Mouse (Mus musculus) gastrocnemius, postnatal 14 days (tissue): Measurements from ENCODE around the gene Amdhd2. TPM values are rescaled to one million over a fixed set of nuclear protein-coding genes. Genes with fewer than 3 reads are reported as not detected.
A peak's percentile ranks its signal among the peaks of the same experiment; 100 is the strongest.

Experiments used
- DNase-seq: peaks from one replicate; pipeline ENCODE4 v3.0.0; 2021; ENCODE audit warnings: mixed read lengths
- intact Hi-C: fragments of 180-260 bp; cut with DNase I; formaldehyde crosslinking; loops from one replicate; pipeline ENCODE4 v1.15.1; 2025; ENCODE audit warnings: low total_unique reads
- long read RNA-seq, 2 experiments: library from polyadenylated mRNA; stranded (forward); transcript quantifications; one replicate each; pipeline ENCODE4 v2.0.0; 2021
- total RNA-seq, 2 experiments: library from RNA; stranded (reverse); gene quantifications; 2 replicates each; pipeline ENCODE4 v1.2.3; 2021

Amdhd2 gene
- 10 to 100 TPM in 1 of 2 experiments, 1 to 10 TPM in 1; 9.5 to 13.5 TPM for total RNA-seq
- long read RNA-seq, experiment 1, transcript Amdhd2-201 (11 exons, 1,496 nt), result major isoform, 14 of 15 reads
- long read RNA-seq, experiment 1, partial matches to known transcripts, result 0 of 15 reads
- long read RNA-seq, experiment 1, other reads (novel, unspliced or antisense), result 1 of 15 reads
- long read RNA-seq, experiment 2, transcript Amdhd2-201 (11 exons, 1,496 nt), result major isoform, 8 of 8 reads
- long read RNA-seq, experiment 2, partial matches to known transcripts, result 0 of 8 reads
- long read RNA-seq, experiment 2, other reads (novel, unspliced or antisense), result 0 of 8 reads

DNA sequence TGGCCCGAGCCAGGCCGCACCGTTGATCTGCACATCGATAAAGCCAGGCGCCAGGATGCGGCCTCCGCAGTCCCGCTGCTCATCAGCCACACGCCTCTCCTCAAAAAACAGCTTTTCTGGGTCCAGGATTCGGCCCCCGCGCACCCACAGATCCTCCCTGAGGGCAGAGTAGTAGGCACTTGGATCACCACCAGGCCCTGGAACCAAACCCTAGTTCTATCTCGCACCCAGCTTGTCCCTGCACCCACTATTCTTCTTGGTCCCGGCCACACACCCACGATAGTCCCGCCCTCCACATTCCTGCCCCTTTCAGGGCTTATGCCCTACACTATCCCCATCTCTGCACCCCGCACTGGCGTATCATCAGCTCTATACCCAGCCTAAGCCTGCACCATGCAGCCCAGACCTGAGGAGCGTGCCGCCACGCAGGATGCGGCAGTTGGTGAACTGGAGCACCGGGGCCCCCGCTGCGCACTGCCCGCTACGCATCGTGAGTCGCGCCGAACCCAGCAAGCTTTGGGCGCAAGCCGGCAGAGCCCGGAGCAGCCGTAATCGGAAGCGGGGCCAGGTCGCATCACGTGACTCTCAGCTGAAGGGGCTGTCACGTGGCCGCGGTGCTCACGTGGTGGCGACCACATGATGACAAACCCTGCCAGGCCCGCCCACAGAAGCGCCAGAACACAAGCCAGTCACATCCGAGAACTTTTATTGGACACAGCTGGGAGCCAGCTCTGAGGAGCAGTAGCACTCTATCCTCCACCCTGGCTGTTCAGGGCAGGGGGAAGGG lies at the start of gene Amdhd2:
Gene Amdhd2, minus strand, starts transcription at position 591 of the 787 bp plus-strand sequence.
- intact Hi-C loops, result no loop called here
- DNase-seq, result peak; percentile 97

DNA sequence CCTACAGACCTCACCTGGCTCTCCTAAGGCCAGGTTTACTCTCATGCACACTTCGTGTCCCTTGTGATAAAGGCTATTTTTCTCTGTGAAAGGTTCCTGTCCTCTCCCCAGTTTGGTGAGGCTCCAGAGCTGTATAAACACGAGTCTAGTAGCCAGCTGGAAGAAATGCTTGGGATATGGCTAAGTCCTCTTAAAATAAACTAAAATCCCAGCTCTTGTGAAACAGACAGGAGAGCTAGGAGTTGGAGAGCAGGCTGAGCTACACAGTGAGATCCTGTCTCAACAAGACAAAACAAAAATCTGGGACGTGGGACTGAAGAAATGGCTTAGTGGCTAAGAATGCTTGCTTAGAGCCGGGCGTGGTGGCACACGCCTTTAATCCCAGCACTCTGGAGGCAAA lies 49.6 kb upstream of the Amdhd2 start:
- DNase-seq, result no peak
- intact Hi-C loops, result no loop called here

DNA sequence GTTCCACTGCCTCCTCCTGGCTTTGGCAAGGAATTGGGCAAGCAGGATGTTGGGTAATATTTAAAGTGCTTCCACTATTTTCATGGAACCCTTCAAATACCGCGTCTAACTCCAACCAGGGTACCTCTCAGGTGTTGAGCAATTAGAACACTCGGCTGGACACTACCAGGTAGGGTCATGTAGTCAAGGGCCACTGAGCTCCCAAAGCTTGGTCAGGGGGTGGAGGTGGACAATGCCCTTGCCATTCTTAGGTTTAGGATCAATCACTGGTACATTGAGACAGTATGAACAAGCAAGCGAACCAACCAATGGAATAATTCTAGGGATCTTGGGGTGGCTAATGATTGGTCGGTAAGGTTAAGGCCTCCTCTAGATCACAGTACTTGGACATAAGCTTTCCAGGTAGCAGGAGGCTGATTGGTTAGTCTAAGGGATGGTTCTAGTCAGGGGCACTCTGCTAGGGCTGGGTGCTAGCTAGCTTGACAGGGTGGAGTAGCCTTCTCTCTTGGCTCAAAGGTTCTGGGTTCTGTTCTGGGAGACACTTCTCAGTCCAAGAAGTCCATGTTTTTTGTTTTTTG lies 49.0 kb upstream of the Amdhd2 start:
- DNase-seq, result no peak
- intact Hi-C loops, result no loop called here

DNA sequence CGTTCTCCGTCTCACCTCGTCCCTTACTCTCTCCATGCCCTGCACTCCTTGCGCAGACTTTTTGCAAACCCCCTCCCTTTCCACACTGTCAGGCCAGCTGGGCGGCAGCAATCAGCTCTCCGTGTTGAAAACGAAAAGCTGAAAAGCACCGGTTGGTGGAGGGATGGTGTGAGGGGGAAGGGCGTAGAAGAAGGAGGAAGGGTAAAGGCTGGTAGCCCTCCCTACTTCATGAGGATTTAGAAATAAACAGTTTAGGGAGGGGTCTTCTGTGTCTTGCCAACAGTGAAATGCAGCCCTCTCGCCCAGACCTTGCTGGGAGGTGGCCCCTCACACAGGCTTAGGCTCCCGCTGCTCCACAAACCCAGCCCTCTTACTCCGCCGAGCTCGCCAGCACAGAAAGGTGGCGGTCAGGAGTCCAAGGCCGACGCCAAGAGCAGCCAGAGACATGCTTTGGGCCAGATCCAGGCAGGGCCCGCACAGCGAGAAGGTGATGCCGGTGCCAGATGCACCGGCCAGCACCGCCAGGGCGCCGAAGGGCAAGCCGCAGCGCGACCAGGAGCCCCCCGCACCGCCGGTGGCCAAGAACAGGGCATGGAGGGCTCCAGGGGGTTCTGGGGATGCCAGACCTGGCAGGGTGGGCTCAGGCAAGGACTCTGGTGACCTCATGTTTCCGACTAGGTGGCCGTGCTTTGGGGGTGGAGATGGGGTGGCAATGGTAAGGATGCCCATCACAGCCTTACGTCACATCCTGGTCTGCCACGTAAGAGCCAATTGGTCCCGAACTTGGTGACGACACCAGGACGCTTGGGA lies 48.3 kb upstream of the Amdhd2 start:
- intact Hi-C loops, result no loop called here
- peak; percentile 46 for DNase-seq

DNA sequence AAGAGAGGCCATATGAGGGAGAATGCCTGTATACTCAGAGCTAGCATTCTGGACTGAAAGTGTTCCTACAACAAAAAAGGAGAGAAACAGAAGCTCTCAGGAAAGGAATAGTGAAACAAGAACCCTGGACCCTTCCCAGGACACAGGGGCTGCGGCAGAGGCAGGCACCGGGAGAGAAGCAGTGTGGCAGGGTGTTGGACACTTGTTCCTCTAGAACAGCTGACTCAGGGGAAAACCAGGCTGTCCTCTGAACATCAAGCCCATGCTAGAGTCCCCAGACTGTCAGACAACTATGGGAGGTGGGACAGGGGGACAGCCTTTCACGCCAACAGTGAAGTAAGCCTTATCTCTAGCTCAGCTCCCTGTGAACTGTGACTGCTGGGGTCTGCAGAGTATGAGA lies 47.0 kb upstream of the Amdhd2 start:
- DNase-seq, result no peak
- intact Hi-C loops, result no loop called here

DNA sequence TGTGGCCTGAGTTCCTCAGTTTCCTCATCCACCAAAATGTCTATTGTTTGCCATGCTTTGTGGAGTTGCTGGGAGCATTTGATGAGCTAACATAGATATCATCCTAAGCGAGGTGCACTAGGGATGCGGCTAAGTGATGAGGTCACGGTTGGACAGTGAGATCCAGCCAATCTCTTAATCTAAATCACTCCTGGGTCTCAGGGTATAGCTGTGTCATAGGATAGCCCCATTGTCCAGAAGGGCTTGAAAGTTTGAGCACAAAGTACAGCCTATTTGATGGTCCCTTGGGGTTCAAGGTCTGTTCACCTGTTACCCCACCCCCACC lies 46.3 kb upstream of the Amdhd2 start:
- intact Hi-C loops, result no loop called here
- DNase-seq, result no peak

DNA sequence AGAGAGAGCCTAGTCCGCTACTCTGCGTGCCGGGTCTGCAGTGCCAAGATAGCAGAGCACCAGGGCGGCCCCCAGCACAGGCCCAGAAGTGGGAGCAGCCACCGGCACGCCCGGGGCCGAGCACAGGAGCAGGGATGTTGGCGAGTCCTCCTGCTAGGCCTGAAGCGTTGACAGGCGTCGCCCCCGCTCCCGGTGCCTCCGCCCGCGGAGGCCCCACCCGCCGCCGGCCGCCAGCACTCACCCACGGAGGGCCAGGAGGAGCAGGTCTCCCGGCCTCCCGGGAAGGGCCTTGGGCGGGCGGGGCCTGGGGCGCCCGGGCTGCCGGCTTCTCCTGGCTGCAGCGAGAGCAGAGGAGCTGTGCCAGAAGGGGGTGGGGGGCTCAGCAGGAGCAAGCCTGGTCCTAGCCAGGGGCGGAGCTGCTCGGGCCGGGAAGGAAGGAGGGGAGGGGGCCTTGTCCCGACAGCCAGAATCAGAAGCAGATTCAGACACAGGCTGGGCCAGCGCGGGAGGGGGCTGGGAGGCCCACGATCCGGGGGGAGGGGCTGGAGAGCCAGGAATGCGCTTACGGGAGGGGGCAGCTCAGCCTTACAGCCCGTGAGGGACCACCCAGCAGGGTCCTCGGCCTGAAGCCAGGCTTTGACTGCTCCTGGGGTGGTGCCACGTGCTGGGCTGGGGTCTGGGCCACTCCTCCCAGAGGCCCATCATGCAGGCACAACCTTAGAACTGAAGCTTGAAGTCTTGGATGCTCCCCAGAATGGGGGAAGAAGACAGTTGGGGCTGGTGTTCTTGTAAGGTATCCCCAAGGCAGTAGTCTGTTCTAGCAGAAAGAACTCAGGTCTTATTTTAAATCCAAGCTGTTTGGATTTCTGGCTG lies 45.7 kb upstream of the Amdhd2 start, which contains the start of gene Ntn3:
Gene Ntn3, minus strand, starts transcription at position 489 of the 873 bp plus-strand sequence.
- DNase-seq, result peak; percentile 49
- intact Hi-C loops, result no loop called here

DNA sequence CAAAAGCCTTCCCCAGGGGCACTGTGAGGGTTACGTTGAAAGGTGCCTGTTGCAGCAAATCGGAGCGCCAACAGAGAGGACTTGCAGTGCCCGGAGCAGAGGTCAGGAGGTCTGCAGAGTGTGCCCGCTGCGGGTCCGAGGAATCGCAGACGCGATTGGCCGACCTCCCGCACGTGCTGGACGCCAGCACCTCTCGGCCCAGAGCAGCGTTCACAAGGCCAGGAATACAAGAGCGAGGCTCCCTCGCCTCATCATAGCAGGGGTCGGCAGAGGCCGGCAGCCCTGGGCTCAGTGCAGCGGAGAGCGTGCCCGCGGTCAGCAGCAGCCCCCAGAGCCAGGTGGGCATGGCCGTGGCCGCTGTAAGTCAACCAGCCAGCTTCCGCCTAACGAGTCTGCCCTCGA lies 45.1 kb upstream of the Amdhd2 start:
- intact Hi-C loops, result no loop called here
- DNase-seq, result peak; percentile 28

DNA sequence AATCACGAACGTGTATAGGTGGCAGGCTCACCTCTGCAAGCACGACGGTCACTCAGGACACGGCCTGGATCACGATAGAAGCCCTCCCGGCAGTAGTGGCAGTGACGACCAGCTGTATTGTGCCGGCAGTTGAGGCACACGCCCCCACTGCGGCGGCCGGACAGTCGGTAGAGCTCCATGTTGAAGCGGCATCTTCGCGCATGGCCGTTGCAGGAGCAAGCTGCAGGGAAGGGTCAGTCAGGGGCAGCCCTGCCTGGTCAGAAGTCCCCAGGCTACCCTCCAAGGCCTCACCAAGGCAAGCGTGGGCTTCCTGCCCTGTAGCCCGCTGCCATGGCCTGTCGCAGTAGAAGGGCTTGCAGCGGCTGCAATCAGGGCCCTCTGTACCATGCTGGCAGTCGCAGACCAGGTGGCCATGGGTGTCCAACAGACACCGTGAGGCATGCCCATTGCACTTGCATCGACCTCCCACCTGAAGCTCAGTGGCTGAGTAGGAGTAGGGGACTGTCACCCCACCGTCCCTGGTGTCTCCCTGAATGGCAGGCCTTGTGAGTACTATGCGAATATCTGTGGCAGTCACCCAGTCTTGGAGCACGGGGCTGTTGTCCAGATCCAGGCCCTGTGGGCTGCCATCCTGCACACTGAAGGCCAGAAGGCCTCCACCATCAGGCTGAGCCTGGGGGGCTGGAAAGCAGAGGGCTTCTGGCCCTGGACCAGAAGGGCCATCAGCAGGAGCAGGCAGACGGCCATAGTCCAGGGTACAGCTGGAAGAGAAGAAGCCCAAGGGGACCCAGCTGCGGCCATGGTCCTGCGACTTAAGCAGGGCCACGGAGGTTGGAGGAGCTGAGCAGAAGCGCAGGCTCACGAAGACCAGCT lies 44.4 kb upstream of the Amdhd2 start:
- intact Hi-C loops, result no loop called here
- DNase-seq, result no peak

DNA sequence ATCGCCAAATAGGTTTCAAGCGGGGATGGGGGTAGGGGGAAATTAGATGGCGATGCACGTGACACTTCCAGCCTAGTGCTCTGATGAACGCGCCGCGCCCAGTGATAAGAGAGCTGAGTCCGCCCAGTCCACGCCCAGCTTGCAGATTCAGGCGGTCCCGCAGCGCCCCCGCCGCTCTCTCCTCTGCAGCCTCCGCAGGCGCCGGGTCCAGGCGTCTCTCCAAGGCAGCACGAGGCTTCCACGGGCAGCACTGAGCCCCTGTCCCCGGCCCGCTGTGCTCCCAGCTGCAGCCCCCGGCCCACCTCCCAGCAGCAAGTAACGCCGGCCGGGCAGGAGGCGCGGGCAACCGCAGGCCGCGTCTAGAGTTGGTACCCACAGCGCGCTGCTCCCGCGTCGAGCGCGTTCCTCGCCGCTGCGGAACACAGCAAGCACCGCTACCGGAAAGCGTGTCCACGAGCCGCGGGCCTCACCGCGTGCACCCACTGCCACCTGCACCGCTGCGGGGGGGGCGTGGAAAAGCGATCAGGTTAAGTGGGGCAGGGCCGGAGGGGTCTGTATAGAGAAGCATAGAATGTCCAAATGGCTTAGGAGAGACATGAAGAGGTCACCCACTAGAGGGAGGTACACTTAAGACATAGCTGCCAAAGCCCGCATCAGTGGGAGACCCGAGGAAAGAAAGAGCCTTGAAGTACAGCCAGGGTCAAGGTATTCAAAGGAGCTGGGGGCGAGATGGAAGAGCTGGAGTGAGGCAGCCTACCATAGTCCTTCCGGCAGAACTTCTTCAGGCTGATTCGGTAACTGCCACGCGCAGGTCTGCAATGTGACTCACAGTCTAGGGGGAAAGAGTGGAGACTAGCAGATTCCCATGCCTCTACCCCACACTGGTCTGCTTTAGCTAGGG lies 43.1 kb upstream of the Amdhd2 start:
- intact Hi-C loops, result no loop called here
- DNase-seq, result peak; percentile 55

DNA sequence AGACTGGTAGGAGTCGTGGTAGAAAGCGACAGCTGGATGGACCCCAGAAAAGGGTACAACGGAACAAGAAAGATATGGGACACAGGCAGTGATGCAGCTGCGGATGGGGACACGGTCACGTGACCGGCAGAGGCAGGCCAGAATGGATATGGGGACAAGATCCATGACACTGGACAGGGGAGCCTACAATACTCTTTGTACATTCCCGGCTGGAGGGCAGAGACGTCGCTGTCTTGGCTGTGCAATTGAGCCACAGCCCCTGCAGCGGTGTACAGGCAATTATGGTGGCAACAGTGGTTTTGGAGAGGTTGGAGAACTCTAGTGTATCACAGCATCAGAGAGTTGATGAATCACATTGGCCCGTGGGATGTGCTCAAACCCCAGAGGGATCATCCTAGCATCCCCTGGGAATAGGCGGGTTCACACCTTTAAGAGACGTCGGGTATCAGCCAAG lies 42.4 kb upstream of the Amdhd2 start:
- DNase-seq, result peak; percentile 56
- intact Hi-C loops, result no loop called here

DNA sequence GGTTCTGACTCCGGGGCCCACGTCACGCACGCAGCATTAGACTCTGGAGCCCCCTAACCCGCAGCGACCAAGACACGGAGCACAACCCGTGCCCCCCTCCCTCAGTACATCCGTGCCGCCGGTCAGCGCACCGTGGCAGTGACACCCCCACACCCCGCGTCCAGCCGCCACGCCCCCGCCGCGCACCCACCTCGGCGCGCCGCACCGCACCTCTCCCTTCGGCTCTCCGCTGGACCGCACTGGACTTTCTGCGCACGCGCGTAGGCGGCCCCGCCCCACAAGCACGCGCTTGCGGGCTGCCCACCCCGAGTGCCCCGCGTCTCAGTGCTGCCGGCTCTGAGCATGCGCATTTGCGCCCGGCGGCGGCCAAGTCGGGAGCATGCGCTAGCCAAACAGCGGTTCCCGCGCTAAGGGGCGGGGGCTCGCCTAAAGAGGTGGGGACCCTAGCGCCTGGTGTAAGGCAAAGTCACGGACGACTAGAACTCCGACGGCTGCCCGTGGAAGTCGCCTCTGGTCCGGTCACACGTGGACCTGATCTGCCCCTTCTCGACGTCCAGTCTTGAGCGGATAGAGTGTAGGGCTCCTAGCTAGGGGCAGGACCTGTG lies 41.8 kb upstream of the Amdhd2 start, which contains the start of gene Tbc1d24:
Gene Tbc1d24, minus strand, starts transcription at position 279 of the 605 bp plus-strand sequence.
- peak; percentile 92 for DNase-seq
- intact Hi-C loops, result no loop called here

DNA sequence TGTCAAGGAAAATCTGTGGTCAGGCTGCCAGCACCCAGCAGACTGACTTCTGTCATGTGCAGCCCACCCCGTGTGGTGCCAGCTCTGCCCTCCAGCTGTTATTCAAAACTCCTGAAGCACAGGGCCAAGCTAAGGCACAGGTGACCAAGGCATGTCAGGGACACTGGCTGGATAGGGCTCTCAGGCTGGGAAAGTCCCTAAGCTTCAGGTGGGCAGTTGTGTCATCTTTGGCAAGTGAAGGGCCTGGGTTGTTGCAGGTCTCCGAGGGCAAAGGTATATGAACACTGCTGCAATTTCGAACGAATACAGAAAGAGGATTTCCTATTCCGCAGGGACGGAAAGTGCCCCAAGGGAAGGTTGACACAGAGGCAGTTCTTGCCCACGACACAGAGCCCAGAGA lies 41.3 kb upstream of the Amdhd2 start:
- intact Hi-C loops, result no loop called here
- no peak for DNase-seq

DNA sequence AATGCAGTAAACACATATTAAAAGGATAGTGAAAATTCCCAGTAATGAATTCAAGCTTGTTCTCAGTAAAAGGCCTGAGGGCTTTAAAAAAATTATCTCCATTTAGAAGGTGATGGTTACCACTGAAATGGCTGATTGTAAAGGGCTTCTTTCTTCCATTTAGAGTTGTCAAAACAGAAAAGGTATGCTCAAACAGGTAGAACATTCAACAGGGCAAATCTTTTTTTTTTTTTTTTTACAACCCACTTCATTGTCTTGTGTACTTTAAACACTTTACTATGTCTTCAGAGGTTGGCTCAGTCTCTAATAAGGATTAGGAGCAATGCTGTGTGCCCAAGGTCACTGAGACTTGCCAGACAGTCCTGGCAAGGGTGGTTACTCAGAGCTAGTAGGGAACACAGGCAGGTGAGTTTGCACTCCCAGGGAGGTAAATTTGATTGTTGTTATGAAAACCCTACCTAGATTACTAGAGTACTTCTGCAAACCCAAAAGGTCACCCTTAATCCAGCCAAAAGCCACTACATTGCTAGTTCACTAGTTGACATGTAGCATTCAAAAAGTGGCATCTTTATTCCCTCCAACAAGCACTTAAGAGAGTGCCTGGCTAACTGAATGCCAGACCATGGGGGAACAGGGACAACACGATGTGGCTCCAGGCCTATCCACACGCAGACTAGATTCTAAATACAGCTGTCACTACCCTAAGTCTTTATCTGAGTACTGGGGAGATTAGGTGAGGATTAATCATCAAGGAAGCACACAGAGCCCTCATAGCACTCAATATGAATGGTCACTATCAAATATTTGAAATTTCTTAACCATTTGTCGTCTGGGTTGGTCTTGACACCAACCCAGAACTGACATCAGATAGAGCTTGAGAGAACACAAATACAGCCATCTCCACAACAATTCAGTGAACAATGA lies 40.3 kb upstream of the Amdhd2 start:
- DNase-seq, result no peak
- intact Hi-C loops, result no loop called here

DNA sequence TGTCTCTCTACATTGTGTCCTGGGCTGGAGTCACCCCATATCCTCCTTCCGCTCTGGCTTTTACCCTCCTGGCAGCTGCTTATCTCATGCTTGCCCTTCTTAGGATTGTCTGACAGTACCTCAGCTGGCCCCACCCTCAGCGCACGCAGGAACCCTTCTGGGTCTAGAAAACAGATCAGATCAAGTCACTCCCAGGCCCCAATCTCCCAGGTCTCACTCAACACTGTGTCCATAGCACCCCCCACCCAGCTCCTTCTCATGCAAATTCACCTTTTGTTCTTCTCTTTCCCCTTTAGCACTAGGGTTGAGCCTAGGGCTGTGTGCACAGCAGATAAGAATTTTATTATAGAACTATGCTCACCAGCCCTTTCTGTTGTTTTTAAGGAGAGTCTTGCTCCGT lies 39.5 kb upstream of the Amdhd2 start:
- intact Hi-C loops, result no loop called here
- DNase-seq, result no peak

DNA sequence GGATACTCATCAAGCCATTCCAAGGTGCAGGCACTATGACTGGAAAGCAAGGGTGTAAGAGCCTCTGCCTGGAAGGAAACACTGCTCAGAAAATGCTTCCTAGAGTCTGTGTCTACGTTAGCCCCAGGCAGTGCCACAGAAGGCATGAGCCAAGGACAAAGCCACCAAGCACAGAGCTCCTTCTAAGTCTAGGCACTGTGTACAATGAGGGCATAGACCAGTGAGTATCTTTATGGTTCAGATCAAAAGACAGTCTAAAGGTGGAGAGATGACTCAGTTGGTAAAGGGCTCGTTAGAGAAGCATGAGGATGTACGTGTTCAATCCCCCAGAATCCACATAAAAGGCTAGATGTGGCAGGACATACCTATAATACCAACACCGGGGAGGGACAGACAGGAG lies 37.5 kb upstream of the Amdhd2 start:
- intact Hi-C loops, result no loop called here
- DNase-seq, result no peak
